Mouse (Mus musculus) hindbrain, embryonic 11.5 days (tissue): ENCODE data around the gene Pou2f2. TPM values are rescaled to one million over a fixed set of nuclear protein-coding genes. Genes with fewer than 3 reads are reported as not detected.

Experiments used
- ATAC-seq: fragments of 200-750 bp; cut with Nextera tagmentation; 2 replicates; pipeline ENCODE4 v1.8.0; 2017; ENCODE audit warnings: mild to moderate bottlenecking, moderate TSS enrichment, moderate library complexity; ENCODE audit not compliant: low FRiP score
- DNase-seq: peaks from one replicate; pipeline ENCODE4 v3.0.0-alpha.2; 2015; ENCODE audit warnings: low spot score
- H3K27ac ChIP-seq: fragments of 300-500 bp; sonication (generic); 2 replicates; pipeline ENCODE4 v1.5.1; 2014; ENCODE audit warnings: mild to moderate bottlenecking, low read depth, low read length
- H3K27me3 ChIP-seq: fragments of 300-500 bp; sonication (generic); 2 replicates; pipeline ENCODE4 v1.6.1; 2014; ENCODE audit warnings: mild to moderate bottlenecking, low read length, moderate library complexity, mixed read lengths; ENCODE audit not compliant: control insufficient read depth, insufficient read depth
- H3K36me3 ChIP-seq: fragments of 300-500 bp; sonication (generic); 2 replicates; pipeline ENCODE4 v1.6.1; 2014; ENCODE audit warnings: mild to moderate bottlenecking, low read length, moderate library complexity, mixed read lengths; ENCODE audit not compliant: control insufficient read depth, insufficient read depth
- H3K4me1 ChIP-seq: fragments of 300-500 bp; sonication (generic); replicated peaks from 2 replicates; pipeline ENCODE4 v1.6.1; 2014; ENCODE audit warnings: low read length, mixed read lengths; ENCODE audit not compliant: control insufficient read depth, insufficient read depth
- H3K4me2 ChIP-seq: fragments of 300-500 bp; sonication (generic); replicated peaks from 2 replicates; pipeline ENCODE4 v1.6.1; 2014; ENCODE audit warnings: mild to moderate bottlenecking, low read depth, low read length
- H3K4me3 ChIP-seq: fragments of 300-500 bp; sonication (generic); 2 replicates; pipeline ENCODE4 v1.5.1; 2014; ENCODE audit warnings: low read depth, low read length
- H3K9ac ChIP-seq: fragments of 300-500 bp; sonication (generic); 2 replicates; pipeline ENCODE4 v1.6.1; 2014; ENCODE audit warnings: low read depth, low read length
- H3K9me3 ChIP-seq: fragments of 300-500 bp; sonication (generic); 2 replicates; pipeline ENCODE4 v1.6.1; 2016; ENCODE audit warnings: low read length; ENCODE audit not compliant: control insufficient read depth
- WGBS: fragments of 180-500 bp; shearing (Covaris S2); extraction: QIAGEN DNeasy Blood & Tissue Kit; methylation state at CpG from one replicate; pipeline ENCODE4 v1.1.7; 2014; 5-methylcytosine and 5-hydroxymethylcytosine counted together
- polyA plus RNA-seq: library from polyadenylated mRNA; unstranded; fragments of >200 nt; fragmentation: Nextera tagmentation; extraction: Ambion mirVana; gene quantifications from 2 replicates; pipeline ENCODE4 v1.2.1, GENCODE M21; 2014

The Pou2f2 gene
- polyA plus RNA-seq, 1 experiment from 2014 or later: 51.9 TPM

DNA sequence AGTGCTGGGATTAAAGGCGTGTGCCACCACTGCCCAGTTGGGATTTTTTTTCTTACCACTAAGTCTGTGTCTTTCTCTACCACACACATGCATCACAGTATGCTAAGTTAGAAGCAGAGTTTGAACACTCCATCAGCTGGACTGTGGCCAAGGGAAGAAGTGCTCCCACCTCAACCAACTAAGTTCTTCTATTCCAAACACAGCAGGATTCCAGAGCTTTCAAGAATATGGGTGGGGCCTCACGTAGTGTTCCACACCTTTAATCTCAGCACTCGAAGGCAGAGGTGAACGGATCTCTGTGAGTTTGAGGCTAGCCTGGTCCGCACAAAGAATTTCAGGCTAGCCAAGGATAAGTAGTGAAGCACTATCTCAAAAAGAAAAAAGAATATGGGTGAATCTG, 13.4 kb downstream of the Pou2f2 start:
- no peak overlapping the region for H3K4me3 ChIP-seq
- no peak overlapping the region for H3K4me2 ChIP-seq
- no peaks in the 10 kb centered on the region; the same call in 1 of the 2 replicates for H3K27me3 ChIP-seq
- 83% methylated on average over 5 of the region's 5 CpGs for WGBS
- no peaks in the 10 kb centered on the region for H3K9me3 ChIP-seq
- H3K4me1 ChIP-seq: no peaks in the 10 kb centered on the region
- ATAC-seq (no peak), DNase-seq (no peak)
- no peak overlapping the region for H3K27ac ChIP-seq
- H3K36me3 ChIP-seq: no peaks in the 10 kb centered on the region
- H3K9ac ChIP-seq: no peak overlapping the region

- Histone ChIP-seq H3K27me3 (no peaks in the 10 kb centered on the region; the same call in 1 of the 2 replicates), H3K4me3 (no peak overlapping the region), H3K9me3 (no peaks in the 10 kb centered on the region), H3K4me2 (peak overlapping the region; percentile 19; the same call in 1 of the 2 replicates), H3K27ac (no peak overlapping the region), H3K4me1 (peaks cover 33% of the 10 kb centered on the region), H3K9ac (0 out of 2 replicates have a peak overlapping the region, but pooled peaks have one; percentile 2), H3K36me3 (no peaks in the 10 kb centered on the region)
- no peak for DNase-seq
- no peak for ATAC-seq
- 33% methylated on average over 14 of the region's 14 CpGs for WGBS
Observed at GRCm38 (mm10) chr7:25156158-25156648, 23.3 kb downstream of the Pou2f2 start.

GRCm38 (mm10) chr7:25155469-25156157, 23.9 kb downstream of the Pou2f2 start:
- H3K4me2 ChIP-seq: peak overlapping the region; percentile 29; the same call in 1 of the 2 replicates
- 0 out of 2 replicates have a peak overlapping the region, but pooled peaks have one; percentile 90 for H3K27ac ChIP-seq
- no peak overlapping the region for H3K4me3 ChIP-seq
- peaks cover 37% of the 10 kb centered on the region for H3K4me1 ChIP-seq
- H3K36me3 ChIP-seq: no peaks in the 10 kb centered on the region
- 10% methylated on average over 17 of the region's 17 CpGs for WGBS
- 0 out of 2 replicates have a peak overlapping the region, but pooled peaks have one; percentile 2 for H3K9ac ChIP-seq
- DNase-seq (no peak), ATAC-seq (no peak)
- no peaks in the 10 kb centered on the region; the same call in 1 of the 2 replicates for H3K27me3 ChIP-seq
- H3K9me3 ChIP-seq: no peaks in the 10 kb centered on the region

DNA sequence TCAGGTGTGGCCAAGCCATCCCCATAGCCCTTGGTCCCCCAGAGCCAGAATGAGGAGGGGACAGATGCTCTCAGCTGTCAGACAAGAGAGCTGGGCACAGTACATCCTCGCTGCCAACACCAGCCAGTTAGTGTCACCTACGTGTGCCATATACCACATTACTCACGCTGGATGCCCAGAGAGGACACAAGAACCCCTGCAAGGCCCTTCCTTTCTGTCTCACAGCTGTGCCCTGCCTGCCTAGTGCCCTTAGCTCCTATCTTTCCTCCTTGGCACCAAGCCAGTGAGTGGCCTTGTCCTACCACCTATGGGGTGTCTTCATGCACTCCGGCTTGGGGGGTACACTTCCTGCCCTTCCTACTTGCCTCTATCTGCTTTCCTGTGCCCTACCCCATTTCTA, 24.9 kb downstream of the Pou2f2 start:
- Histone ChIP-seq H3K36me3 (no peaks in the 10 kb centered on the region), H3K27me3 (peaks cover 2% of the 10 kb centered on the region; the same call in 1 of the 2 replicates), H3K4me3 (peak overlapping the region; percentile 28; the same call in 1 of the 2 replicates), H3K4me1 (peaks cover 43% of the 10 kb centered on the region), H3K4me2 (peak overlapping the region; percentile 29), H3K9me3 (no peaks in the 10 kb centered on the region), H3K9ac (peak overlapping the region; percentile 46; the same call in 1 of the 2 replicates), H3K27ac (peak overlapping the region; percentile 90)
- DNase-seq: no peak
- no peak for ATAC-seq
- WGBS: 72% methylated on average over 4 of the region's 4 CpGs

- Histone ChIP-seq H3K27me3 (peaks cover 2% of the 10 kb centered on the region; the same call in 1 of the 2 replicates), H3K27ac (peak overlapping the region; percentile 90), H3K4me1 (peaks cover 45% of the 10 kb centered on the region), H3K9ac (peak overlapping the region; percentile 46; the same call in 1 of the 2 replicates), H3K9me3 (no peaks in the 10 kb centered on the region), H3K4me2 (peak overlapping the region; percentile 29; the same call in 1 of the 2 replicates), H3K4me3 (peak overlapping the region; percentile 28), H3K36me3 (no peaks in the 10 kb centered on the region)
- DNase-seq (no peak), ATAC-seq (no peak)
- 48% methylated on average over 7 of the region's 7 CpGs for WGBS
Observed at GRCm38 (mm10) chr7:25153841-25154240, 25.7 kb downstream of the Pou2f2 start.

DNA sequence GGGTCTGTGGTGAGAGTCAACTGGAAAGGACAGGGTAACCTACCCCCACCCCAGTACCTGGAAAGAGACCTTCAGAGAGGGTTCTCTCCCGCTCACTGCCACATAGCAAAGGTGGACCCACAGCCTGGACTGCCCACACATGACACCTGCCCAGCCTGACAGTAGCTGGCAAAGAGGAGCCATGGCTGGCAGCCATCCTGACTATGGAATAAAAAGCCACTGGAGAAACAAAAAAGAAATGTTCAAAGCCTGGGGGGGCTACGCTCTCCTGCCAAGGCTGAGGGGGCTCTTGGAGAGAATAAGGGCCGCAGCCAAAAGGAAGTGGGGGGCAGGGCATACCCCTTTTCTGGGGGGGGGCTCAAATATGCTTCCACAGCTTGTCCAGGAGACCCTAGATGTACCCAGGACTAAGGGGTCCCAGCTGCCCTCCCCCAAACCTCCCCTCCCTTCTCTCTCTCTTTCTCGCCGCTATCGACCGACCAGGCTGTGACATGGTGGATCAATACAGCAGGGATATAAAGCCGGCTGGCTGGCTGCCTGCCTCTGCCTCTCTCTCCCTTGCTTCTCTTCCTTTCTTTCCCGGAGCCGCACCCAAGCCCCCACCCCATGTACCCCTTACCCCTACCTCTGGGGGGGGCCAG, 27.5 kb downstream of the Pou2f2 start:
- WGBS: 31% methylated on average over 10 of the region's 10 CpGs
- DNase-seq (peak; percentile 43), ATAC-seq (0 out of 2 replicates have a peak, but pooled peaks have one; percentile 2)
- no peaks in the 10 kb centered on the region for H3K36me3 ChIP-seq
- peaks cover 2% of the 10 kb centered on the region; the same call in 1 of the 2 replicates for H3K27me3 ChIP-seq
- peak overlapping the region; percentile 24 for H3K4me2 ChIP-seq
- peak overlapping the region; percentile 28 for H3K4me3 ChIP-seq
- peaks cover 45% of the 10 kb centered on the region for H3K4me1 ChIP-seq
- peak overlapping the region; percentile 50 for H3K9ac ChIP-seq
- H3K9me3 ChIP-seq: no peaks in the 10 kb centered on the region
- peak overlapping the region; percentile 90 for H3K27ac ChIP-seq

DNA sequence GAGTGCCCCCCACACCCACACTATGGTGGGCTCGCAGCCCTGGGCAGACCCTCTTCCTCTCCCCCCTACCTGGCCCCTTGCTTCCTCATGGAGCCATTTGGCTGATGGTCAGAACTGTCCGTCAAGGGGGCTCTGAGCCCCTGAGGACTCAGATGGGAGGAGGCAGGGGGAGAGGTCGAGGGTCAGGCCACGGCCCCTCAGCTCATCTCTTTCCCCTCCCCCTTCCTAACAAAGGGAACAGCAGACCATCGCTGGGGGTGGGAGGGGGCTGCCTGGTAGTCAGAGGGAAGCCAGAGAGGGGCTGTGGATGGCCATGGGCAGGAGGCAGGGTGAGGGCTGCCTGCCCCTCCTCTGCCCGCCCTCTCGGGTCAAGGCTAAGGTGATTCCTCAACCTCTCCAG, 28.5 kb downstream of the Pou2f2 start:
- Histone ChIP-seq H3K9me3 (no peaks in the 10 kb centered on the region), H3K4me3 (0 out of 2 replicates have a peak overlapping the region, but pooled peaks have one; percentile 3), H3K27me3 (0 out of 2 replicates have a peak, but pooled peaks cover 2% of the 10 kb centered on the region), H3K36me3 (no peaks in the 10 kb centered on the region), H3K4me2 (peak overlapping the region; percentile 24), H3K4me1 (peaks cover 42% of the 10 kb centered on the region), H3K9ac (peak overlapping the region; percentile 50), H3K27ac (peak overlapping the region; percentile 90)
- DNase-seq (peak; percentile 72), ATAC-seq (peak; percentile 74)
- 0% methylated on average over 6 of the region's 7 CpGs for WGBS

GRCm38 (mm10) chr7:25150151-25150663, 29.3 kb downstream of the Pou2f2 start:
- Histone ChIP-seq H3K36me3 (no peaks in the 10 kb centered on the region), H3K4me3 (peak overlapping the region; percentile 5; the same call in 1 of the 2 replicates), H3K27me3 (0 out of 2 replicates have a peak, but pooled peaks cover 2% of the 10 kb centered on the region), H3K9ac (peak overlapping the region; percentile 20; the same call in 1 of the 2 replicates), H3K4me2 (peak overlapping the region; percentile 19), H3K4me1 (peaks cover 39% of the 10 kb centered on the region), H3K27ac (peak overlapping the region; percentile 90), H3K9me3 (no peaks in the 10 kb centered on the region)
- DNase-seq (peak; percentile 58), ATAC-seq (peak; percentile 52)
- 4% methylated on average over 16 of the region's 18 CpGs for WGBS
